Mouse (Mus musculus): ENCODE data around the gene Qrich1.

- TF ChIP-seq E2F4 (IDR thresholded peaks at IDR 0.05; ENCODE audit: insufficient read depth): no peak
- peak; percentile 11 for TF ChIP-seq POLR2A (IDR thresholded peaks at IDR 0.05; ENCODE audit: insufficient read length, low read depth)
- TF ChIP-seq USF1 (IDR thresholded peaks at IDR 0.05; ENCODE audit: low read depth): no peak
- TF ChIP-seq CEBPB (IDR thresholded peaks at IDR 0.05; ENCODE audit: insufficient read depth, poor library complexity, severe bottlenecking): no peak
Observed at GRCm38 (mm10) chr9:108567931-108568419, 51.4 kb downstream of the Qrich1 start.
